Mouse (Mus musculus) forebrain, embryonic 16.5 days (tissue): ENCODE measurements at regions not wholly inside any gene's neighbourhood (a gene's known extent, or its start where the extent isn't known, plus 50 kb on each side); places are given as distances from the start of the nearest gene placed in this dataset.

Source experiments
- ATAC-seq: fragments of 200-750 bp; cut with Nextera tagmentation; 2 replicates; pipeline ENCODE4 v1.8.0; 2017; ENCODE audit warnings: mild to moderate bottlenecking, moderate library complexity
- H3K27ac ChIP-seq: fragments of 300-500 bp; sonication (generic); 2 replicates; pipeline ENCODE4 v1.5.1; 2014; ENCODE audit warnings: low read length, control low read depth
- H3K27me3 ChIP-seq: fragments of 300-500 bp; sonication (generic); replicated peaks from 2 replicates; pipeline ENCODE4 v1.6.1; 2014; ENCODE audit warnings: low read length; ENCODE audit not compliant: control insufficient read depth, insufficient read depth
- H3K36me3 ChIP-seq: fragments of 300-500 bp; sonication (generic); 2 replicates; pipeline ENCODE4 v1.6.1; 2014; ENCODE audit not compliant: control insufficient read depth, insufficient read depth
- H3K4me1 ChIP-seq: fragments of 300-500 bp; sonication (generic); replicated peaks from 2 replicates; pipeline ENCODE4 v1.6.1; 2014; ENCODE audit warnings: low read length; ENCODE audit not compliant: control insufficient read depth, insufficient read depth
- H3K4me2 ChIP-seq: fragments of 300-500 bp; sonication (generic); 2 replicates; pipeline ENCODE4 v1.6.1; 2014; ENCODE audit warnings: mild to moderate bottlenecking, low read length, control low read depth
- H3K4me3 ChIP-seq: fragments of 300-500 bp; sonication (generic); replicated peaks from 2 replicates; pipeline ENCODE4 v1.5.1; 2014; ENCODE audit warnings: mild to moderate bottlenecking, low read length, control low read depth
- H3K9ac ChIP-seq: fragments of 300-500 bp; sonication (generic); replicated peaks from 2 replicates; pipeline ENCODE4 v1.6.1; 2014; ENCODE audit warnings: low read depth, low read length, control low read depth
- H3K9me3 ChIP-seq: fragments of 300-500 bp; sonication (generic); 2 replicates; pipeline ENCODE4 v1.6.1; 2016; ENCODE audit warnings: low read length; ENCODE audit not compliant: control insufficient read depth
- WGBS: fragments of 180-500 bp; shearing (Covaris S2); extraction: QIAGEN DNeasy Blood & Tissue Kit; methylation state at CpG from one replicate; pipeline ENCODE4 v1.1.7; 2014; 5-methylcytosine and 5-hydroxymethylcytosine counted together

DNA sequence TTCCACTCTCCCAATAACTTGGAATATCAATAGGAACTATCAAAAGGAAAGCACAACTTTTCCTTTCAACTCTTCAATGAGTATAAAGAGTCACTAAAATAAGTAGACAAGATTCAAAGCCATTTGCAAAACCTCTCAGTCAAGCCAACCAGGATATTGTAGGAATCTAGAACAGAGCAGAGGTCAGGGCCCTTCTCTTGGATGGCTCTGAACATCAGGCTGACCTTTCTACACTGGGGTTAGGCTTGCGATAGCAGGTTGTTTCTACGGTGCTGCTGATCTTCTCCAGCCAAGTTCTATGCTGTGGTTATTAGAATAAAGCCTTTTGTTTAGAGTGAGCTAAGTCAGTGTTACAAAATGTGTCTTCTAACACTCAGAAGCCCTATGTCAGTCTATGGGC is 658.6 kb downstream of the Ofcc1 start:
- Histone ChIP-seq H3K36me3 (no peaks in the 10 kb centered on the region), H3K9me3 (no peaks in the 10 kb centered on the region), H3K27ac (no peak overlapping the region), H3K9ac (no peak overlapping the region), H3K4me2 (no peak overlapping the region), H3K27me3 (no peaks in the 10 kb centered on the region), H3K4me3 (no peak overlapping the region), H3K4me1 (no peaks in the 10 kb centered on the region)
- WGBS: 91% methylated on average over 2 of the region's 2 CpGs
- no peak for ATAC-seq

DNA sequence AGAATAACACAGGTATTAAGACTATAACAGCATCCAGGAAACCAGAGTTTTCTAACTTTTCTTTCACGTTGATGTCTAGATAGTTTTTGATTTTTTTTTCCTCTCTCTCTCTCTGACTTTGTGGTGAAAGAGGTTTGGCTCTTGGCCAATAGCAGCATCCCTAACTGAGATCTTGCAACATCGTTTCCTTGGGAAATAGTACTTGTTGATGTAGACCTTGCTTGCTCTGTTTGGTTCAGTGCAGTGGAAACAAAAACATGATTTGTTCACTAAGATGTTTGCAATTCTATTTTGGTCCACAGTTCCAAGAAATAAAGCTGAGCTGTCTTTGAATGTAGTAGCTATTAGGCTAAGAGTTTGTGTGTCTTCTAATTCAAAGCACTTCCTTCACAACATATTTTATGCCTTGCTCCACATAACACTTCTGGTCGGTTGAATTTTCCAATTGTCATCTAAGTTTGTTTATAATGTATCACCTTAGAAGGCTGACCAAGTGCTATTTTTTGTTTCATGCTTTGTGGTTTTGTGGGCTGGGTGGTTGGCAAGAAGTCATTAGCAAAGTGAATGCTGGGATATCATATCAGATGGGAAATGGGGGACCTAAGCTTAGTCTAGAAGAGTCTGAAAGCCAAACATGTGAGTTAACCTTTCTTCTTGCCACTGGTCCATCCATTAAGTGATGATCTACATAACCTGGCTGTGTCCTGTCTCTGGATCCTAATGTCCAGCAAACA is 669.8 kb downstream of the Ofcc1 start:
- 77% methylated on average over 3 of the region's 3 CpGs for WGBS
- H3K9ac ChIP-seq: no peak overlapping the region
- H3K4me3 ChIP-seq: no peak overlapping the region
- H3K4me2 ChIP-seq: no peak overlapping the region
- H3K36me3 ChIP-seq: no peaks in the 10 kb centered on the region
- ATAC-seq: no peak
- no peaks in the 10 kb centered on the region for H3K4me1 ChIP-seq
- no peak overlapping the region for H3K27ac ChIP-seq
- no peaks in the 10 kb centered on the region for H3K27me3 ChIP-seq
- no peaks in the 10 kb centered on the region for H3K9me3 ChIP-seq

DNA sequence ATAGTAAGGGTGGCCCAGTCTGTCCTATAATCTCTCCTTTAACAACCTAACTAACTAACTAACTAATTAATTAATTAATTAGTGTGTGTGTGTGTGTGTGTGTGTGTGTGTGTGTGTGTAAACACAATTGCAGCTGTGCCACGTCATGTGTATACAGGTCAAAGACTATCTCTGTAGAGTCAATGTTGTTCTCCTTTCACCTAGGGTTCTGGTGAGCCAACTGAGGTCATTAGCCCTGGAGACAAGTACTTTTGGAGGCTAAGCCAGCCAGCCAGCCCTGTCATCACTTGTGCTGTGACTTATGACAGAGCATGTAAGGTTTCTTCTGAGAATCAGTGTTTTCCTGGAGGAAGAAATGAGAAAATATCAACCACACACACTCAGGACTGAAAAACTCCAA is 696.7 kb downstream of the Ofcc1 start:
- no peaks in the 10 kb centered on the region for H3K9me3 ChIP-seq
- H3K4me3 ChIP-seq: no peak overlapping the region
- no peak for ATAC-seq
- H3K27me3 ChIP-seq: no peaks in the 10 kb centered on the region
- H3K27ac ChIP-seq: no peak overlapping the region
- no peaks in the 10 kb centered on the region for H3K4me1 ChIP-seq
- WGBS: 77% methylated on average over 1 of the region's 1 CpGs
- no peak overlapping the region for H3K9ac ChIP-seq
- H3K36me3 ChIP-seq: no peaks in the 10 kb centered on the region
- no peak overlapping the region for H3K4me2 ChIP-seq

DNA sequence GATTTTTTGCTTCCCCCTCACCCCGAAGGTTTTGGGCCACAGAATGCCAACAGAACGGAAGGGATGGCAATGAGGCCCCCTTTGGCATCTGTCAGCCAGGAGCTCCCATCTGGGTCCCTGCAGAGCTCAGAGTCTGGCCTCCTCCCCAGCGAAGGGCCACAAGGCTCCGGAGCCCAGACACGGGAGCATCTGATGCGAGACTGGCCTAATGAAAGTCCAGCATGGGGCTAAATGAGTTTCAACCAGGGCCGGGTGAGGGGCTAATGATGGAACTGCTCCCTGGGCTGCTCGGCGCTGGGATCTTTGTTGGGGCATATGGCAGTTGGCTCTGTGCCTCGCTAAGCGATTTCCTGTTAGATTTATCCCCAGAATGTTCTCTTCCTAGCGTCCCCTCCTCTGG is 688.8 kb upstream of the Slc35b3 start:
- Histone ChIP-seq H3K27ac (no peak overlapping the region), H3K4me2 (peak overlapping the region; percentile 35), H3K36me3 (no peaks in the 10 kb centered on the region), H3K27me3 (no peaks in the 10 kb centered on the region; the same call in 1 of the 2 replicates), H3K9ac (no peak overlapping the region), H3K9me3 (no peaks in the 10 kb centered on the region), H3K4me3 (no peak overlapping the region), H3K4me1 (no peaks in the 10 kb centered on the region)
- 27% methylated on average over 12 of the region's 12 CpGs for WGBS
- ATAC-seq: peak; percentile 64; the same call in 1 of the 2 replicates

DNA sequence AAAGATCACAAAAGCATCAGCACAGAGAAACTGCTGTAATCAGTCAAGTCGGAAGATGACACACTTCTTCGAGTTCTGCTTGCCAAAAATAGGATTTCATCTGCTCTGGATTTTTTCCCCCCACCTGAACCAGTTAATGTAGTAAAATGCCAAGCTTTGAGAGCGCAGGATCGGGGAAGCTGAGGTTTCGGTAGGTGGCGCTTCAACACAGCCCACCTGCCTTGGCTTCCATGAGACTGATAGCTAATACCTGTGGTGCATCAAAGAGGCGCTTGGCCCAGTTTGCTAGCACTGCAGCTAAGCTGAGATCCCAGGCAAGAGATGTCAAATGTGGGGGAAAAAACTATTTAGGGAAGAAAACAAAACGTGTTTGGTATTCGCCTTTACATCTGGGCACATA is 686.7 kb upstream of the Slc35b3 start:
- peak; percentile 59; the same call in 1 of the 2 replicates for ATAC-seq
- H3K27ac ChIP-seq: no peak overlapping the region
- no peak overlapping the region for H3K4me3 ChIP-seq
- no peak overlapping the region for H3K4me2 ChIP-seq
- WGBS: 13% methylated on average over 9 of the region's 9 CpGs
- no peak overlapping the region for H3K9ac ChIP-seq
- H3K36me3 ChIP-seq: no peaks in the 10 kb centered on the region
- H3K4me1 ChIP-seq: no peaks in the 10 kb centered on the region
- H3K27me3 ChIP-seq: no peaks in the 10 kb centered on the region; the same call in 1 of the 2 replicates
- no peaks in the 10 kb centered on the region for H3K9me3 ChIP-seq

DNA sequence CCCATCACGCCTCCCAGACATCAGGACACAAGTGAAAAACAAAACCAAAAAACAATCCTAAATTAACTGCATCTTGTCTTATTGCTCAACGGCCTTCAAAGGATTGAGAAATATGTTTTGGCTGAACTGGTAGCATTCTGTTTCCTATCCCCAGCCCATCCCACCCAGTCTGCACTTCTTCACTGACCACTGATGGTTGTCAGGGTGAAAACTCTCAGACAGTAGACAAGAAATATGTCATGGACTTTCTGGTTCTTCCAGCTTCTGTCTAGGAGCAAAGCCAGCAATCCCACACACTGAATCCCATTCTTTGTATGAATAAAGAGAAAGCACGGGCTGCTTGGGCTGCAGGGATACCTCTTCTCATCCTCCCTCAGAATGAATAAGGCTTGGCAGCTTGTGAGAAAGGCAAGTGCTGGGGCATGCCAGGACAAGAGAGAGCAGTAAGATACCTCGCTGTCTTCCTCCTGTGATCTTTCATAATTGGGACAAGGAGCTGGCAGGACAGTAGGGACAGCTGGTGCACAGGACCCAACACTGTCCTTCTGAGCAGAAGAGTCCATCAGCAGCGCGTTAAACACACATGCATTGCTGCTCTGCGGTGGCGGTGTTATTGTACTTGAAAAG is 670.9 kb upstream of the Slc35b3 start:
- Histone ChIP-seq H3K27me3 (no peaks in the 10 kb centered on the region), H3K4me2 (no peak overlapping the region), H3K4me1 (no peaks in the 10 kb centered on the region), H3K36me3 (no peaks in the 10 kb centered on the region), H3K9ac (no peak overlapping the region), H3K4me3 (no peak overlapping the region), H3K9me3 (no peaks in the 10 kb centered on the region), H3K27ac (no peak overlapping the region)
- WGBS: 85% methylated on average over 8 of the region's 8 CpGs
- no peak for ATAC-seq
